Mouse (Mus musculus) urinary bladder, postnatal 14 days (tissue): ENCODE results near the gene Senp3.

ENCODE experiments used
- DNase-seq: peaks from one replicate; pipeline ENCODE4 v3.0.0; 2021; ENCODE audit warnings: low spot score

Gene Senp3

GRCm38 (mm10) chr11:69680136-69680855 is 1.6 kb downstream of the Senp3 start:
- no peak for DNase-seq

DNA sequence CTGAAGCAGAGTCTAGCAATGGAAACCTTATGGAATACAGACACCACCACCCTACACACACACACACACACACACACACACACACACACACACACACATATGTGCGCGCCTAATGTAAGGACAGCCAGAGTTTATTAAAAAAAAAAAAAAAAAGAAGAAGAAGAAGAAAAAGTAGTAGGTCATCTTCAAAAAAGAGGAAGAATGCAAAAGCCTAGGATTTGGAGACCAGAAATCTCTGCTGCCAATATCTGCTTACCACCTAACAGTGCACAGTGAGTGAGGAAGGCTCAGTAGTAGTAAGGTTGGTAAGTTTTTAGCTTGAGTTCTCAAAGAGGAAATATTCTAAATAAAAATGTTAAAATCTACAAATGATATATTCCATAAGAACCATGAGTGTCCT is 2.7 kb downstream of the Senp3 start:
- DNase-seq = no peak

- peak; percentile 100 for DNase-seq
These were observed 9.6 kb downstream of the Senp3 start, which contains the start of gene Eif4a1 for GRCm38 (mm10) chr11:69672211-69672706. Gene Eif4a1, minus strand, starts transcription at chr11:69672423.

DNA sequence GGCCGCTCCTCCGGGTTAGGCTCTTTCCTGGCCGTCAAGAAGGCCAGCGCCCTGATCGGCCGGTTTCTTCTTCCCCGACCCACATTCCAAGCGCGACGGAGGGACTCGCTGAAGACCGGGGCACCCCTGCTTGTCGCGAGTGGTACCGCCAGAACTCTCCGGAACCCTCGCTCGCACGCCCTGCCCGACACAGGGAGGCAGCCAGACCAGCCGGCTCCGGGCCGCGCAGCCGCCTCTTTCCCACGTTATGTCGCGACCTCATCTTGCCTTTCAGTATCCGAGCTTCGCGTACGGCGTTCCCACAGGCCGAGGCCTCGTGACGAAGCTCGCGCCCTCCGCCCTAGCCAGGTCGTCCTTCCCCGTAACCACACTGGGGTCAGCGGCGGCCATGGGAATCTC is 10.2 kb downstream of the Senp3 start:
- no peak for DNase-seq

GRCm38 (mm10) chr11:69670786-69671725 is 10.8 kb downstream of the Senp3 start:
- peak; percentile 94 for DNase-seq

GRCm38 (mm10) chr11:69666665-69667005 is 15.2 kb downstream of the Senp3 start:
- no peak for DNase-seq

- peak; percentile 58 for DNase-seq
These were observed 15.8 kb downstream of the Senp3 start, which contains the start of gene Cd68 for GRCm38 (mm10) chr11:69665961-69666664. Gene Cd68, minus strand, starts transcription at chr11:69666153.

GRCm38 (mm10) chr11:69665457-69665960 is 16.4 kb downstream of the Senp3 start:
- DNase-seq = no peak

DNA sequence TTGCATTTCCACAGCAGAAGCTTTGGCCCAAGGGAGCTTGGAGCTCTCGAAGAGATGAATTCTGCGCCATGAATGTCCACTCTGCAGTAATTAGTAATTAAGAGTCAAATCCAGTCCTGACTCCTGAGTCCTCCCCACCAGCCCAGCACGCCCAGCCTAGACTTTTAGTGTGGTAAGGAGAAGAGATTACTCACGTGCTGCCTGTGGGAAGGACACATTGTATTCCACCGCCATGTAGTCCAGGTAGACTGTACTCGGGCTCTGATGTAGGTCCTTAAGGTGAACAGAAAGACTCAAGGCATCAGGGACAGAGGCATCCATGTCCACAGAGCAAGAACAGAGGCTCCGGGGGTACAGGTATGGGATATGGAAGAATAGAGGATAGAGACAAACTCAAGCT is 17.0 kb downstream of the Senp3 start:
- DNase-seq = no peak

DNA sequence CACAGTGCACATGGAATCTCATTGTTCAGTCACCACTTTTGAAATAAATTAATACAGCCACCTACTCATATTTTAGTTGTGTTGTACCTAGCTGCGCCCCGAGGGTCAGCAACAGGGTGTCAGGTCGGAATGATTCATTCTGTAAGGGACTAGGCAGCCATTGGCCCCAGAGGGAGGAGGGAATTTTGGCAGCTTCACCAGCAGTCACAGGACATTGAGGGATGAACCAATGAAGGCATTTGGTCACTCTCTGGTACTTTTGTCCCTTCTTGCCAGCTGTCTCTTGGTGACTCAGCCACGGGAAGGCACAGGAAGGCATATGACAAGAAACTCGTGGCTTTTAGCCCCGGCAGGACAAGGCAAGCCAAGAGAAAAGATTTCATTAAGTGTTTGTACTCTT is 18.1 kb downstream of the Senp3 start:
- DNase-seq = no peak

- no peak for DNase-seq
These were observed 18.8 kb downstream of the Senp3 start for GRCm38 (mm10) chr11:69662967-69663671.

DNA sequence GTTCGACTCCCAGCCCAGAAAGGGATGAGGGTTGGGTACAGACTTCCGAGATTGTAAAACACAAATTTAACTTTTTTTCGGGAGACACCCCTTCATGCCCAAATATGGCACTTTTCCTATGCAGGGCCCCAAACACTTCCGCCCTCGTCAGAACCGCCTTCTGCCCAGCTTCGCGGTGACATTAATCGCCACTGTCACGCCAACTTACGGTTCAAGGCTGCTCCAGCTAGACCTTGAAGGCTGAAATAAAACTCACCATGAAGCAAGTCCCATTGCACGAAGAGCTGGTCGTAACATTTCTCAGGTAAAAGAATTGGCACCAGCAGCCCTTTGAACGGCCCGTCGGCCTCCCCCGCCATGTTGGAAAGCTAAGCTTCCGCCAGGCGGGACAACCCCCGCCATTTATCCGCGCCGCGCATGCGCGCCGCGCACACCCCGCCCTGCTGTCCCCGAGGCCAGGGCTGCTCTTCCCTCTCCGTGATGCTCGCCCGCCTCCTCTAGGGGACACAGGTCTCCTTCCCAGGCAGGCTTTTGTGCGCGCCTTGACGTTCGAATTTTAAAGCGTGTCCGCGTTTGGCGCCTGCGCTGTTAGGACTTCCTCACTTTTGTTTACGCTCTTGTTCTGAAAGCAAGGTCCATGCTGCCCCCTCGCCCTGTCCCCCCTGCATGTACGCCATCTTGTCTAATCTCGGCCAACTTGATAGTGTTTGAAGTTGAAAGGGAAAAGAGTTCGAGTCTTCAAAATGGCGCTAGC is 19.5 kb downstream of the Senp3 start, which contains the start of gene Mpdu1:
TSS of gene Mpdu1 (minus strand) at position 430 of the 754 bp plus-strand sequence.
- DNase-seq = peak; percentile 92

DNA sequence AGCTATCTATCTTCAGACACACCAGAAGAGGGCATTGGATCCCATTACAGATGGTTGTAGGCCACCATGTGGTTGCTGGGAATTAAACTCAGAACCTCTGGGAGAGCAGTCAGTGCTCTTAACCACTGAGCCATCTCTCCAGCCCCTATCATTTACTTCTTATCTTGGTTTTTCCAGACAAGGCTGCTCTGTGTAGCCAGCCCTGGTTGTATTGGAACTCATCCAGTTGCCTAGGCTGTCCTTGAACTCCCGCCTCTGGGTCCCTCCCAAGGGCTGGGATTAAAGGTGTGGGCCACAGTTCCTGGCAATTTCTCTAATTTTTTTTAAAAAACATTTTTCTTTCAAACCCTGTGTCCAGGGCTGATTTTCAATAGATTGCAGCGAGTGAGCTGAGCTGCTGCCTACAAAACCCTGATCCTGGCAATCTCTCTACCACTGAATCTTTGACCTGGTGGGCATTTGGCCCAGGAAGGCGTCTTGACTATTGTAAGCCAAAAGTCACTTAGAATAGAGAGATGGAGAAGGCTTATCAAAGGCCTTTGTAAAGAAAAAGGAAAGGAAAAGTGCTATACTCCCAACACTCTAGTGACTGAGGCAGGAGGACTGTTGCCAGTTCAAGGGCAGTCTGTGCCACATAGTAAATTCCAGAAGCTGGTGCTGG is 20.5 kb downstream of the Senp3 start:
- no peak for DNase-seq

GRCm38 (mm10) chr11:69657462-69657881 is 24.4 kb downstream of the Senp3 start:
- no peak for DNase-seq

DNA sequence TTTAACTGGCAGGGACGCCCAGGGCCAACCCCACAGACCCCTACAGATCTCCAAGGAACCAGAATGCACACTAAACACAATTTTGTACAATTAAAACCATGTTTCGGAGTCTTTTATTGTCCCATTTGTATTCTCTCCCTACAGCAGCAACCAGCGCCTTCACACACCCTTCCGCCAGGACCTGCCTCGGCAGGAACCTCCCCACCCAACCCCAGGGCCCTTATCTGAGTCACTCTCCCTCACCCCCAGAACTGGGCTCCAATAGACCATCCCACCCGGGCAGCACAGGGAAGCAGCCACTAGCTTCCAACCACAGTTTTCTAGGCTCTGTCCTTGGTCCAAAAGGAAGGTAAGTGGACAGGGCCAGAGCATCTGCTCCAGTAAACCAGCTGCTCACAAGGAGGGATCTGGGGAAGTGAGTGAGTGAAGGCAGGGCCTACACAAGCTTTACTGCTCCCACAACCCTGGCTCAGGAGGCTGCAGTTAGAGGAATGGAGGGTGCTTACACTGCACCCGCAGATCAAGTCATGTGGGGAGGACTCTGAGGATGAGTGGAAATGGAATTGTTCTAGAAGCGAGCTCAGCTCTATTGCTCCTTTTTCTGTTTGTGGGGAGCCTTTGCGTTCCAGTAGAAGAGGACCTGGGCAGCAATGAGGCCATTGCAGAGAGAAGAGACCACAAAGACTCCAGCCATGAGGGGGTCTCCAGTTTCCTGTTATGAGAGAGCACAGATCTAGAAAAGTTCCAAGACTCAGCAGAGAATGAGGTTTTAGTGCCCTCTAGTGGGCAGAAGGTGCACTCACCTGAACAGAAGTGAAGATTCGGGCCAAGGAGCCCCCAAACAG is 25.0 kb downstream of the Senp3 start:
- peak; percentile 68 for DNase-seq

DNA sequence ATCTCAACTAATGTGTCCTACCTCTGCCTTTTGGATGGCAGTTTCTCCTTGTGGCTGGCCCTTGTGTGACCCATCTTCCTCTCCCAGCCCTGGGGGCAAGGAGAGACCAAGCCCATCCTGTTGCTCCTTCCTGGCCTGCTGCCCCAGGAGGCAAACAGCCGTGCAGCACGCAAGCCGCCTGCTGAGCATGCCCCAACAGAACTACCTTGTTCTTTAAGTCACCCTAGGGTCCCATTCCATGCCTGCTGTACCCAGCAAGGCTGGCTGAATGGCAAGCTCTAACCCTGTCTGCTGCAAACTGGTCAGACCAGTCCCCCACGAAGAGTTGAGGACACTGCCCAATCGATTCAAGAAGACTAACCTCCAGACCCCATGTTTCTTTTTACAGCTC is 25.8 kb downstream of the Senp3 start:
- peak; percentile 70 for DNase-seq

GRCm38 (mm10) chr11:69655264-69656064 is 26.4 kb downstream of the Senp3 start, which contains the start of gene Sox15:
Gene Sox15, plus strand, starts transcription at chr11:69655314.
- peak; percentile 77 for DNase-seq

DNA sequence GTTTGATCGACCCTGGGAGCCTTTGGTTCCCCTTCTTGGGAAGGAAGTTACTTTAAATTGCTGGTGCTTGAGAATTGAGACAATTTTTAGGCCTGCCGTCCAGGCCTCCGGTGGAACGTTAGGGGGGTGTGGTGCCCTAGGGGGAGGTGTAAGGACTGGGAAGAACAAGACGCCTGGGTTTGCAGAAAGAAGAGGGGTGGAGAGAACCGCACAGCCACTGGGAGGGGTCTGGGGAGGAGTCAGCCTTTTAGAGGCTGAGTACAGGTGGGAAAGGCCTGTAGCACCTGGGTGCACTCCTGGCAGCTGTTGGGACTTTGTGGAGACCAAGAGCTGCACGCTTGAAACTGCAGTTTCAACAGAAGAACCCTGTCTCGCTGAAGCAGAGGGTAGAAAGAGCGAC is 27.1 kb downstream of the Senp3 start:
- peak; percentile 57 for DNase-seq
